Mouse (Mus musculus): ENCODE results near the gene Cd320.
A peak's percentile ranks its signal among the peaks of the same experiment; 100 is the strongest.

- TF ChIP-seq CTCF (IDR thresholded peaks at IDR 0.05; ENCODE audit: low read depth) (peak; percentile 75), EP300 (optimal IDR thresholded peaks at IDR 0.05) (no peak)
Measured at GRCm38 (mm10) chr17:33865330-33866030, 22.6 kb downstream of the Cd320 start.
